Mouse (Mus musculus) stomach, embryonic 14.5 days (tissue): ENCODE measurements around the gene Stx1a. TPM values are rescaled to one million over a fixed set of nuclear protein-coding genes. Genes with fewer than 3 reads are reported as not detected.

Source experiments
- ATAC-seq: fragments of 200-750 bp; cut with Nextera tagmentation; 2 replicates; pipeline ENCODE4 v1.8.0; 2017; ENCODE audit warnings: low read depth, moderate TSS enrichment; ENCODE audit not compliant: insufficient number of reproducible peaks, insufficient read depth, low FRiP score
- H3K27ac ChIP-seq: fragments of 300-500 bp; sonication (generic); 2 replicates; pipeline ENCODE4 v1.5.1; 2014; ENCODE audit warnings: mild to moderate bottlenecking, low read length, moderate library complexity, mixed read lengths
- H3K27me3 ChIP-seq: fragments of 300-500 bp; sonication (generic); 2 replicates; pipeline ENCODE4 v1.6.1; 2014; ENCODE audit warnings: low read length, control low read depth, mixed read lengths; ENCODE audit not compliant: control insufficient read depth, insufficient read depth
- H3K36me3 ChIP-seq: fragments of 300-500 bp; sonication (generic); 2 replicates; pipeline ENCODE4 v1.6.1; 2014; ENCODE audit warnings: mild to moderate bottlenecking, control low read depth, low read length, moderate library complexity, mixed read lengths; ENCODE audit not compliant: control insufficient read depth, insufficient read depth
- H3K4me1 ChIP-seq: fragments of 300-500 bp; sonication (generic); 2 replicates; pipeline ENCODE4 v1.6.1; 2014; ENCODE audit warnings: low read length, control low read depth, mixed read lengths; ENCODE audit not compliant: control insufficient read depth, insufficient read depth
- H3K4me2 ChIP-seq: fragments of 300-500 bp; sonication (generic); replicated peaks from 2 replicates; pipeline ENCODE4 v1.6.1; 2014; ENCODE audit warnings: low read depth, low read length, control low read depth
- H3K4me3 ChIP-seq: fragments of 300-500 bp; sonication (generic); 2 replicates; pipeline ENCODE4 v1.5.1; 2014; ENCODE audit warnings: low read depth, low read length, control low read depth
- H3K9ac ChIP-seq: fragments of 300-500 bp; sonication (generic); replicated peaks from 2 replicates; pipeline ENCODE4 v1.6.1; 2014; ENCODE audit warnings: low read depth, mild to moderate bottlenecking, control low read depth, low read length, moderate library complexity, mixed read lengths
- H3K9me3 ChIP-seq: fragments of 300-500 bp; sonication (generic); 2 replicates; pipeline ENCODE4 v1.6.1; 2016; ENCODE audit warnings: low read depth, low read length, control low read depth; ENCODE audit not compliant: control insufficient read depth
- WGBS: fragments of 180-500 bp; shearing (Covaris S2); extraction: QIAGEN DNeasy Blood & Tissue Kit; methylation state at CpG from one replicate; pipeline ENCODE4 v1.1.7; 2014; 5-methylcytosine and 5-hydroxymethylcytosine counted together
- polyA plus RNA-seq: library from polyadenylated mRNA; unstranded; fragments of >200 nt; fragmentation: Nextera tagmentation; extraction: Ambion mirVana; gene quantifications from 2 replicates; pipeline ENCODE4 v1.2.1, GENCODE M21; 2014

Gene Stx1a
- polyA plus RNA-seq, 1 experiment from 2014 or later, result 17.7 TPM

- ATAC-seq, result no peak
- Histone ChIP-seq H3K4me3 (peak overlapping the region; percentile 84; the same call in 1 of the 2 replicates), H3K9me3 (no peaks in the 10 kb centered on the region), H3K4me2 (peak overlapping the region; percentile 99), H3K27ac (no peak overlapping the region), H3K9ac (no peak overlapping the region), H3K4me1 (peaks cover 36% of the 10 kb centered on the region), H3K27me3 (no peaks in the 10 kb centered on the region), H3K36me3 (no peaks in the 10 kb centered on the region)
- WGBS, result 40% methylated on average over 11 of the region's 11 CpGs
Measured at GRCm38 (mm10) chr5:135024665-135025224, 1.5 kb downstream of the Stx1a start.

GRCm38 (mm10) chr5:135025899-135026298, 2.6 kb downstream of the Stx1a start:
- H3K27ac ChIP-seq, result no peak overlapping the region
- peak overlapping the region; percentile 18; the same call in 1 of the 2 replicates for H3K9ac ChIP-seq
- H3K4me3 ChIP-seq, result no peak overlapping the region
- no peak for ATAC-seq
- H3K4me1 ChIP-seq, result peaks cover 36% of the 10 kb centered on the region
- H3K4me2 ChIP-seq, result peak overlapping the region; percentile 26
- WGBS, result 6% methylated on average over 7 of the region's 7 CpGs
- no peaks in the 10 kb centered on the region for H3K27me3 ChIP-seq
- H3K36me3 ChIP-seq, result no peaks in the 10 kb centered on the region
- H3K9me3 ChIP-seq, result no peaks in the 10 kb centered on the region

GRCm38 (mm10) chr5:135029007-135029854, 5.9 kb downstream of the Stx1a start:
- Histone ChIP-seq H3K4me1 (peaks cover 32% of the 10 kb centered on the region), H3K4me3 (no peak overlapping the region), H3K27me3 (no peaks in the 10 kb centered on the region), H3K27ac (peak overlapping the region; percentile 49; the same call in 1 of the 2 replicates), H3K9ac (no peak overlapping the region), H3K36me3 (no peaks in the 10 kb centered on the region), H3K9me3 (peaks cover 2% of the 10 kb centered on the region; the same call in 1 of the 2 replicates), H3K4me2 (peak overlapping the region; percentile 3; the same call in 1 of the 2 replicates)
- WGBS, result 30% methylated on average over 18 of the region's 18 CpGs
- no peak; the same call in 1 of the 2 replicates for ATAC-seq

- peaks cover 15% of the 10 kb centered on the region for H3K4me1 ChIP-seq
- H3K9me3 ChIP-seq, result peaks cover 3% of the 10 kb centered on the region; the same call in 1 of the 2 replicates
- H3K9ac ChIP-seq, result no peak overlapping the region
- no peak for ATAC-seq
- no peaks in the 10 kb centered on the region for H3K36me3 ChIP-seq
- H3K4me2 ChIP-seq, result no peak overlapping the region
- H3K27me3 ChIP-seq, result no peaks in the 10 kb centered on the region
- no peak overlapping the region for H3K4me3 ChIP-seq
- 85% methylated on average over 5 of the region's 5 CpGs for WGBS
- no peak overlapping the region for H3K27ac ChIP-seq
Measured at GRCm38 (mm10) chr5:135032581-135032980, 9.3 kb downstream of the Stx1a start.

GRCm38 (mm10) chr5:135034593-135034992, 11.3 kb downstream of the Stx1a start:
- Histone ChIP-seq H3K9ac (no peak overlapping the region), H3K36me3 (no peaks in the 10 kb centered on the region), H3K4me3 (no peak overlapping the region), H3K4me1 (peaks cover 3% of the 10 kb centered on the region; the same call in 1 of the 2 replicates), H3K9me3 (peaks cover 3% of the 10 kb centered on the region; the same call in 1 of the 2 replicates), H3K27ac (no peak overlapping the region), H3K27me3 (no peaks in the 10 kb centered on the region), H3K4me2 (no peak overlapping the region)
- WGBS, result 100% methylated on average over 2 of the region's 2 CpGs
- no peak for ATAC-seq

GRCm38 (mm10) chr5:135035608-135036359, 12.5 kb downstream of the Stx1a start:
- WGBS, result 60% methylated on average over 18 of the region's 18 CpGs
- no peak overlapping the region for H3K4me2 ChIP-seq
- ATAC-seq, result no peak

GRCm38 (mm10) chr5:135037946-135038345, 14.7 kb downstream of the Stx1a start:
- ATAC-seq, result no peak
- WGBS, result 78% methylated on average over 3 of the region's 3 CpGs
- H3K27me3 ChIP-seq, result no peaks in the 10 kb centered on the region
- H3K4me2 ChIP-seq, result no peak overlapping the region
- no peak overlapping the region for H3K4me3 ChIP-seq
- peaks cover 3% of the 10 kb centered on the region; the same call in 1 of the 2 replicates for H3K9me3 ChIP-seq
- peaks cover 3% of the 10 kb centered on the region; the same call in 1 of the 2 replicates for H3K4me1 ChIP-seq
- no peak overlapping the region for H3K9ac ChIP-seq
- no peak overlapping the region for H3K27ac ChIP-seq
- no peaks in the 10 kb centered on the region for H3K36me3 ChIP-seq

More at GRCm38 (mm10) chr5:135035608-135036359, 12.5 kb downstream of the Stx1a start:
- Histone ChIP-seq H3K9ac (no peak overlapping the region), H3K27ac (no peak overlapping the region), H3K4me1 (peaks cover 3% of the 10 kb centered on the region; the same call in 1 of the 2 replicates), H3K9me3 (peaks cover 3% of the 10 kb centered on the region; the same call in 1 of the 2 replicates), H3K4me3 (no peak overlapping the region), H3K27me3 (no peaks in the 10 kb centered on the region), H3K36me3 (no peaks in the 10 kb centered on the region)

- H3K4me2 ChIP-seq, result no peak overlapping the region
- WGBS, result 80% methylated on average over 9 of the region's 9 CpGs
- peaks cover 1% of the 10 kb centered on the region; the same call in 1 of the 2 replicates for H3K36me3 ChIP-seq
- no peaks in the 10 kb centered on the region for H3K9me3 ChIP-seq
- H3K27me3 ChIP-seq, result no peaks in the 10 kb centered on the region
- no peak overlapping the region for H3K9ac ChIP-seq
- no peak overlapping the region for H3K4me3 ChIP-seq
- no peak for ATAC-seq
- H3K4me1 ChIP-seq, result peaks cover 3% of the 10 kb centered on the region; the same call in 1 of the 2 replicates
- H3K27ac ChIP-seq, result no peak overlapping the region
Measured at GRCm38 (mm10) chr5:135039541-135039940, 16.3 kb downstream of the Stx1a start.
